Mouse (Mus musculus) 3134 (cell line): Measurements from ENCODE around the gene Tex19.1.
"Not testable (repeated sequence)": the region's sequence is repeated elsewhere in the genome, so short reads cannot be mapped to it uniquely, and the experiment has no call there.

Experiments used
- DNase-seq: peaks from one replicate; pipeline ENCODE4 v3.0.0-alpha.2; 2011; ENCODE audit warnings: low spot score; ENCODE audit not compliant: insufficient read length; ENCODE audit errors: extremely low read depth

Gene Tex19.1

DNA sequence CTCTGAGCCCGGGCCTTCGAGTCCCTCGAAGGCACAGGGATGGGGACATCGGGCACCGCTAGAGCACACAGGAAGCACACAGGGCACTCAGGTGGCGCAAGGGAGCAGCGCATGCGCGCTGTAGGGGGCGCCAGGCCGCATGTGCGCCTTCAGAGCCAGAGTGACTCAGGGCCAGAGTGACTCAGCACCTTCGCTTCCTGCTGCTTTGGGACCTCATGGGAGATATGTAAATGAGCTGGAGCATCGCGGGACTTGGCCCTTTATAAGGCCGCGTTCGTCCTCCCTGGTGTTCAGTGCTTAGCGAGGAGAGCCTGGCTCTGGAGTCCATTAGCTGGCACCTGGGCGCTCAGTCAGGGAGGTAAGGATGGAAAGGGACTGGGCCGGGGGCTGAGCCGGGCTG is at the start of gene Tex19.1:
Gene Tex19.1 (plus strand): TSS at position 279 of the 400 bp plus-strand sequence.
- no peak for DNase-seq

DNA sequence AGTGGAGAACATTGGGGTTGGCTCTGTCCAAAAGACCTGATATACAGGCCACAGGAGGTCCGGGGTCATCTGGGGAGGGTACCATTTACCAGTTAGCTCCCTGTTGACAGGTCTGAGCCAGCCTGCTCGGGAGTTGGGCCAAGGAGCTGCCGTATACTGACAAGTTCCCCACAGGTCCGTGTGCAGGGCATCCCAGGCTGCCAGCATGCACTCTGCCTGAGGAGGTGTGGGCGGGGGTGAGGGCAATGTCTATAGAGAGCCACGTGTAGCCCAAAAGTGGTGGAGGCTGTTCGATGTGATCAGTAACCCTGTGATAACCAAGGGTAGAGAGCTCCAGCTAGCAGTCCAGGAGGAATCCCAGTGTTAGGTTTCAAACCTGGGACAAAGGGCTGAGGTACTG is 46.2 kb upstream of the Tex19.1 start:
- DNase-seq: no peak

DNA sequence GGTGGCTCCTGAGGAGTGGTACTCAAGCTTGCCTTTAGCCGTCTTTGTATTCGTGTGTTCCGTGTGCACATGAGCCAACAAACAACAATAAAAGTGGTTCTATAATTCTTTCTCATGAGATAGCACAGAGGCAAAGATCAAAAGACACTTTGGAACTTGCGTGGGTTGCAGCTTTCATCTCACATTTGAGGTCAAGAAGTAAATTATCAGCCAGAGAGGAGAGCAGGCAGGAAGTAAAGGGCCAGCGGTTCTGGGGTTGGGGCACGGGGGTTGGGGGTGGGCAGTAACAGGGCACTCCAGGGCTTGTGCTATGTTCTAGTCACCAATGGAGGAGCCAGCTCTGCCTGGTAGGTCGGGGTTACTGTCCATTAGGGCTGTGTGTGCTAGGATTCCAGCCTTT is 45.3 kb upstream of the Tex19.1 start:
- DNase-seq: no peak

DNA sequence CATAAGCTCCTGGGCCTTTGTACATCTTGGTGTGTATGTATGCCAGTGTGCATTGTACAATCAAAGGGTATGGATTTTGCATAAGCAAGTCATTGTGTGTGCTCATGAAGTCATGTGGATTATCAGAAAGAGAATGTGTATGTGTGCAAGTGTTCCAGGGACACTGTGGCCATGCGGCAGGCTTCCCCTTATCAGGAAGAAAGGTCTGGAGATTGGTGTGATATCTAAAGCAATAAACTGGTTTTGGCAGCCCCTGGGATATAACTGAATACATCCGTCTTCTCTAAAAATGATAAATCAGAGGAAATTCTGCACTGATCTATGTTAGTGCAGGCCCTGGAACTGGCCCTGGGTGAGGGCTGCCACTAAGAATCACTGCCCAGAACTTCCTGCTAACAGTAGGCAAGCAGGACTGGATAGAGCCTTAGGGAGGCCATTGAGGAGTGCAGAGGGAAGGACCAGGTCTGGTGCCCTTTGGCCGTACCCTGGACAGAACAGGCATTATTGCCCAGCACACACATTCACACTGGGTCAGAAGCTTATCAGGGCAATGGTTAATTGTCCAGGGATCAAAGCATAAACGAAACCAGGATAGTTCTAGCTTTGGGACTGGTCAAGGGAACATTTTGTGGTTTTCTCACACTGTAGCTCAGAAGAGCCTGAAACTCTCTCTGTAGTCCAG is 44.7 kb upstream of the Tex19.1 start:
- no peak for DNase-seq

DNA sequence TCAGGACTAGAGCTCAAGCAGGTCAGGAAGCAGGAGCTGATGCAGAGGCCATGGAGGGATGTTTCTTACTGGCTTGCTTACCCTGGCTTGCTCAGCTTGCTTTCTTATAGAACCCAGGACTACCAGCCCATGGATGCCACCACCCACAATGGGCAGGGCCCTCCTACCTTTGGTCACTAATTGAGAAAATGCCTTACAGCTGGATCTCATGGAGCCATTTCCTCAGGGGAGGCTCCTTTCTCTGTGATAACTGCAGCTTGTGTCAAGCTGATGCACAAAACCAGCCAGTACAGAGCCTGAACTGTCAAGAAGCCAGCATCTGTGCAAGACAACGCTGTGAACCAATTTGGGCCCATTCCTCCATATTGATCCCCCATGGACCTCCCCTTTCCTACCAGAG is 38.7 kb upstream of the Tex19.1 start:
- DNase-seq: not testable (repeated sequence)

DNA sequence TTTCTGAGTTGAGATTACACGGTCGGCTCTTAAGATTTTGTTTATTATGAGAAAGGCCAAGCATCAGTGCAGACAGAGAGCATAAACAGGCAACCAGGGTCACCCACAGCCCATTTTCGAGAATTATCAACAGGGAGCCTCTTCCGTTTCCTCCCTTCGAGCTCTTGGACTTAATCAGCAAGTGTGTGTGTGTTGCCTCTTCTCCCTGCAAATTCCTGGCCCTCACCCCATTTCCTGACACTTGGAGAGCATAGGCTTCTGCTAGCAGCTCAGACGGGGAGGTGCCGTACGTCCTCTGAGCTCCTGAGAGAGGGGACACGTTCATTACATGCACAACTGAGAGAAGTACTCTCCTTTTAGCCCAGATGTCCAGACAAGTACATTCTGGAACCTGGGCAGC is 37.9 kb upstream of the Tex19.1 start:
- no peak for DNase-seq

DNA sequence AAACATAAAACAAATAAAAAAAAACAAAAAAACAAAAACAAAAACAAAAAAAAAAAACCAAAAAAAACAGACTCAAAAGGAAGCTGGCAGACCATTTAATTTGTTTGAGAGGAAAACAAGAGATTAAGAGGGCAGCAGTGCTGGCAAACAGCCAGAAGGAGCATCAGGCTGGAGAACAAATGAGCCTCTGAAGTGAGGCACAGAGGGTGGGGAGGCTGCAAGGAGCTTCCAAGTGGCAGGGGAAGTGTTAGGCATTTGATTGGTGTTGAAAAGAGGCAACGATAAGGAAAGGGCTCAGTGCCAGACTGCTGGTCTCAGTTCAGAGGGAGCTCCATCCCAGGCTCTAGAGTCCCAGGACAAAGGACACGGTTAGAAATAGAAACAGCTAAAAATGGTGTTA is 36.0 kb upstream of the Tex19.1 start:
- DNase-seq: no peak

DNA sequence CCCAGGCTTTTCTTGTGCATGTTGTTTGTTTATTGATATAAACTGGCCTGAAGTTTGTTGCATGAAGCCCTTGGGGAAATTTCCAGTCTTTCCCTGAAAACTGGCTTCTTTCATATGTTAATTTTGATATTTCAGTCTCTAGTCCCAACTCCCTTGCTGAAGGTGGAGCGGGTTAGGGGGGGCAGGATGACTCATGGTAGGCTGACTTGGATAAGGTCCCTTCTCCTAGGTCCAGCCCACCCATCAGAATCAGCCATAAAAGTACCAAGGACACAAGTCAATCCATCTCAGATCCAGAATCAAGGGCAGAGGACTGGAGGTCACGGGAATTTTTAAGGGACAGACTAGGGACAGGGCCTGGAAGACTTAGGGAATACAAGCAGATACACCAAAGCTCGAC is 34.9 kb upstream of the Tex19.1 start:
- DNase-seq: no peak

DNA sequence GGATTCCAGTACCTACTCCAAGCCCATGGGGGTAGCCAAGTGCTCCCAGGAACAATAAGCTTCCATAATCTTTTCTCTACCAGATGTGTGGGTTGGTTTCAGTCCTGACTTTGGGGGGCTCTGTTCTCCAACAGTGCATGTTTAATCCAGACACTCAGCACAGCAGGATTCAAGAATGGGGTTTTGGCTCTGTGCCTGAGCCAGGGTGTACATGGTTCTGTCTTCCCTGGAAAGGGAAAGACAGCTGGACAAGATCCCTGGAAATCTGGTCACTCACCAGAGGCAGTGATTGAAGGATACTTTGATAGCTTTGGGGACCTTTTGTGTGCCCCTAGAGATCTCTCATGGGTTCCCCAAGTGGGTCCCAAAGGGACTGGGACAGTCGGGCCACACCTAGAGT is 34.3 kb upstream of the Tex19.1 start:
- no peak for DNase-seq

DNA sequence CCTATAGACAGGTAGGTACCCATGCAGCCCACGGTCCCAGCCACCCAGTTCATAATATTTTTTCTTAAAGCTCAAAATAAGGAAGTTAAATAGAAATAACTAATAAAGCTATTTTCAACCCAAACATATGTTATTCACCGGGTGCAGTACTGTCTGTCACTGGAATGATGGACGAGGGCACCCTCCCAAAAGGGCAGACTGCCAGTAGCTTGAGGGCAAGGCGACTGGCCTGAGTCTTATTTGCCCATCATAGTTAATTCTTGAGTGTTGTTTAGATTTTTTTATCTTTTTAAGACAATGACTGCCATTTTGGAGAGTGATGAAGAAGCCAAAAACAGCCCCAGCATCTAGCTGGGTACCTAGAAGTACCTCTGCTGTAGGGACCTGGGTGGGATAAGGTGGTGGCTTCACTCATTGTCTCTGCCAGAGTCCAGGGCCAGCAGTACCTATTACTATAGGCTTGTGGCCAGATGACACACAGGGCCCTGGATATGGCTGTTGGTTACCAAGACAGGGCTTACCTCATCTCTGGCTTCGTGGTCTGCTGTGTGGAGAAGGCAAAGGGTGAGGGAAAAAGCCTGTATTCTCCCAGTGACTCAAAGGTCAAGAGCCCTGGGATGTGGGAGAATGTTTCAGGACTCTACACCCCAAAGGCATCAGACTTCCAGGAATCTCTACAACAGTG is 33.7 kb upstream of the Tex19.1 start:
- peak; percentile 66 for DNase-seq

DNA sequence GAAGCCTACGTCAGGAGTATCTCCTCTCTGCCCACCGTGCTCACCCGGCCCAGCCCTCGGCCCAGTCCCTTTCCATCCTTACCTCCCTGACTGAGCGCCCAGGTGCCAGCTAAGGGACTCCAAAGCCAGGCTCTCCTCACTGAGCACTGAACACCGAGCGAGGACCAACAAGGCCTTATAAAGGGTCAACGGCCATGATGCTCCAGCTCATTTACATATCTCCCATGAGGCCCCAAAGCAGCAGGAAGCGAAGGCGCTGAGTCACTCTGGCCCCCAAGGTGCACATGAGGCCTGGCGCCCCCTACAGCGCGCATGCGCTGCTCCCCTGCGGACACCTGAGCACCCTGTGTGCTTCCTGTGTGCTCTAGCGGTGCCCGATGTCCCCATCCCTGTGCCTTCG is 27.8 kb upstream of the Tex19.1 start:
- DNase-seq: no peak

DNA sequence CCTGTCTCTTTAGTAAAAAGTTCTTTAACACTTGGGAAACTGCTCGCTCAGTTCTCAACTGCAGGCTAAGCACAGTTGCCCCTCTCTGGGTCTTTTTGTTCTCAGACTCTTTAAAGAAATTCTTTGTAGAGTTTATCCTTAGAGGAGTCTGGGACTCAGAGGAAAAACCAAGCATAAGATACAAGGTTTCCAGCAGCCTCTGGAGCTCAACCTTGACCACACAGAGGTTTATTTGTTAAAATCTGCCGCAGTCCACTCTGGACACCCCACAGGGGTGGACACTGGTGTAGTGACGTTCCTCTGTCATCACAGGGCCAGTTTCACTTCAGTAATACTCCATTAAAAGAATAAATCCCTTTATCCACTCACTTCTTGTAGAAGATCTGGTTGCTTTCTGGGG is 27.4 kb upstream of the Tex19.1 start, which contains the start of gene Tex19.2:
Gene Tex19.2 (minus strand): TSS at position 101 of the 400 bp plus-strand sequence.
- no peak for DNase-seq

DNA sequence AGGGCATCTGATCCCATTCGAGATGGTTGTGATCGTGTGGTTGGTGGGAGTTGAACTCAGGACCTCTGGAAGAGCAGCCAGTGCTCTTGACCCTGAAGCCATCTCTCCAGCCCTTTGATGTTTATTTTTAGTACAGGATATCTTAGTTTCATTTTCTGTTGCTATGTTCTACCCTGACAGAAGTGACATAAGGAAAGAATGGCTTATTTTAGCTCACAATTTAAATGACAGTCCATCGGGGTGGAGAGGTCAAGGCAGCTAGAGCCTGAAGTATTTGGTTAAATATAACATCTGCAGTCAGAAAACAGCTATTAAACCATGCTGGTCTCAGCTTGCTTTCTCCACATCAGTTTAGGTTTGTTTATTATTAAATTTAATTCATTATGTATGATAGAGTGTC is 24.8 kb upstream of the Tex19.1 start:
- DNase-seq: no peak

DNA sequence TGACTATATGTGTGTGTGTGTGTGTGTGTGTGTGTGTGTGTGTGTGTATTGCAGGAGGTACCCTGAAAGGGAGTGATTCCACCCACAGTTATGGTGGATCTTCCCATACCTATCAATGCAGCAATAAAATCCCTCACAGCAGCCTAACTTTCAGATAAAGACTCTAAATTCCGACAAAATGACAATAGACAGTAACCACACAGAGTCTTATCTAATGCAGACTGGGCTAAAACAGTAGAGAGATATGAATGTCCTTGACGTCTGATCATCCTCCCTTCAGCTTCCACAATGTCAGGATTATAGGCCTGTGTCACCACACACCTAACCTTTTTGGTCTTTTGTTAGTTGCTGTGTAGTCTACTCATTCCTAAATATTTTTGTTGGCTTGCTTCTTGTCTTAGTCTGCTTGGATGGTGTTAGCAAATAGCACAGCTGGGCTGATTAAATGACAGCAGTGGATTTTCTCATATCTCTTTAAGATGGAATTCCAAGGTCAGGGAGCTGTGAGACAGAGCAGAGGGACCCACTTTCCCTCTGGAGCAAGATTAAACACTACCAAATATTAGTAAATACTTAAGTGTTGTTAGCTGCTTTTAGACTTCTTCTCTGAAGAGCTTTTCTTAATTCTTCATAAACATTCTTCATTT is 23.8 kb upstream of the Tex19.1 start:
- DNase-seq: no peak

DNA sequence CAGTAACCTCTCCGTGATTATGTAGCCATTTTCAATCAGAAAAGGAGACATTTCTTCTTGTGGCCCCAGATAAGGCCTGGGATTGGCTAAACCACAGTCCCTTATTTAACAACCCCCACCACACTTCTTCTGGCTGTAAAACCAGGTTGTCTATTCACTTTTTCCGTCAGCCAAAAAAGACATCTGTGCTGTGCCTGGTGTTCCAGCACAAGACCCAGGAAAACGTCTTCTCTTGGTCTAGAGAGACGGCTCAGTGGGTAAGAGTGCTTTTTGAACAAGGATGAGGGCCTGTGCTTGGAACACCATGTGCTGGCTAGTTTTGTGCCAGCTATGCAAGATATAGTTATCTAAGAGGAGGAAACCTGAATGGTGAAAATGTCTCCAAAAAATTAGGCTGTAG is 22.5 kb upstream of the Tex19.1 start:
- DNase-seq: no peak

DNA sequence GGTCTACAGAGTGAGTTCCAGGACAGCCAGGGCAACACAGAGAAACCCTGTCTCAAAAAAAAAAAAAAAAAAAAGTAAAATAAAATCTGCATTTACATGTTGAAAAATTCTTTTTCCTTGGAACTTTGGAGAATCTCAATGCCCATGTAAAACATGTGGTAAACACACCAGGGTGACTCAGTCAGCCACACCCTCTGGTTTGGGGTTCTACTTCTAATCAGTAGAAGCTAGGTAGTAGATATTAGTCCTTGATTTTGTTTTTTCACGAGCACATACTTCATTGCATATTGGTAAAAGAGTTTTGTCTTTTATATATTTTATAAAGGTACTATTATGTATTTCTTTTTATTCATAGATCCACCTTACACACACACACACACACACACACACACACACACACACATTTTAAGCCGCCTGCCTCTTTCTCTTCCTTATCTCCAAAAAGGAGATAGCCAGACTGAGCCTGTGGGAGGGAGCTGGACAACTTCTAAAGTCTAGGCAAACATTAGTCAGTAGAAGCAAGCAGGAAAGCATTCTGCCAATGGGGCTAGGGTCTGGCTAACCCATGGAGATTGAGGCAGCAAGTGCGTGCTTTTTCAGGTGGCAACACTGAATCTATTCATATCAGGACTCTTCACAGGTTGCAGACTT is 20.3 kb upstream of the Tex19.1 start:
- DNase-seq: no peak

DNA sequence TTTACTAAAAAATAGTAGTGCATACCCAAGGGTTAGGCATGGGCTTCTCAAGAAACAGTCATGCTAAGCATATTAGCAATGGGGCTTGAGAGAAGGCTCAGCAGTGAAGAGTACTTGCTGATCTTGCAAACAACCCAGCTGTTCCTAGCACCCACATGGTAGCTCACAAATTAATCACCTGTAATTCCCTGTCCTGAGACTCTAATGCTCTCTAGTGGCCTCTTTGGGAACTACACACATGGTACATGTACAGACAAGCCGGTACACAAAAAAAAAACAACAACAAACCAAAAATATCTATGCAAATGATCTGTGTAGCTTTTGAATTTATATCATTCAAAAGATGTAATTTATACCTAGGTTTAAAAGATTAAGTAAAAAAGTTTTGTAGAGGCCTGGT is 19.5 kb upstream of the Tex19.1 start:
- DNase-seq: no peak

DNA sequence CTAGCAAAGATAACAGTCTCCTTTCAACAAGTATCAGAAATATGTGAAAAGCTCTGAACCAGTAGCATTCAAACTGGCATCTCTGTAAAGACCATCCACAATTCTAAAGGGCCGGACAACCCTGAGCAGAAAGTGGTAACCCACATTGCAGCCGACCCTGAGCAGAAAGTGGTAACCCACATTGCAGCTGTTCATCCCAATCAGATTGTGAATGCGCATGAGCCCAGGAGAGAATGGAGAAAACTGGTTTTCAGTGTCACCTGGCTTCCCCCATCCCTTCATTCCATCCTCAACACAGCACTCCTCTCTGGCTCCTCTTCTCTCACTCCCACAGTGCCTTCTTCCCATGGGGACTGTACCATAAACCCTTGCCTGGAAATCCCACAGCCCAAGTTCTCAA is 18.5 kb upstream of the Tex19.1 start:
- no peak for DNase-seq

DNA sequence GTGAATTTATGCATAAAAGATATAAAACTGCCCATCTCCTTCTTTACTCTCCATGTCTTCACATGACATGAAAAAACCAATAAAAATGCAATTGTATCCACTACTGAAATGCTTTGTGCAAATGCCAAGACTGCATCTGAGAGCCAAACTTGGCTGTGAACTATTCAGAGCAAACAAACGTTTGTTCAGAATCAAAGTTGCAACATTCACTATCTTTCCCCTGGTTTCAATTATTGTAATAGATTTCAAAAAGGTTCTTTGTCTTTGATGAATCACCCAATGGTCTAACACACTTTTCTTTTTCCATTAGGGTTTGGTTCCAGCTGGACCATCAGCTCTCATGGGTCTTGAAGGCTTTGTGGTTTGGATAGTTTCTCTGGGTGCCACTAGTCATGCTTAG is 16.3 kb upstream of the Tex19.1 start:
- DNase-seq: peak; percentile 67

DNA sequence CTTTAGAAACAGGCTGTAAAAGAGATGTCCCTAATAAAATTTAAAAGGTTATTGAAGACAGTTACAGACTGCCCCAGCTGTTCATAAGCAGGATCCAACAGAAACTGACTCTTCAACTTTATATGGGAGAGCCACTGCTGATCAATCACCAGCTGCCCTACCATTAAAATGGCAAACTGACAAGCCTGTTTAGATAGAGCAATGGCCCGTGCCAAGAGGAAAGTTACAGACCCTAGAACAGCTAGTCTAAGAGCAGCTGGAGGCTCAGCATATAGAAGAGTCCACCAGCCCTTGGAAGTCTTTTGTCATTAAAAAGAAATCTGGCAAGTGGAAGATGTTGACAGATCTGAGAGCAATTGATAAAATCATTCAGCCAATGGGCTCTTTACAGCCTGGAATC is 11.3 kb upstream of the Tex19.1 start:
- DNase-seq: no peak

DNA sequence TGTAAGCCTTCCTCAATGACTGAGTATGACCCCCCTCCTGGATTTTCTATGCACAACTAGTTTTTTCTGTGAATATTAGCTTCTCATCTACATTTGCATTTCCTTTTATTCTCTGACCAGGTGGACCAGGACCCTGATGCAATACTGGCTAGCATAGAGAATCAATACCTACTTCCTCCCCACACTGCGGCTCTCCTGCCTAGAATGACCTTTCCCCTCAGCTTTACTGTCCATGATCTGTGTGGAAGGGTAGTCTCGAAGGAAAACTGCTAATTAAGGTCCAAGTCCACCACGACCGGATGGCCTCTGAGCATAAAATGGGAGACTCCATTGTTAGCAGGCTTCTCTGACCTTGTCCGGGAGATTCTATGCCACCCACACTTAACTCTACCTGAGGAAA is 8.3 kb upstream of the Tex19.1 start:
- no peak for DNase-seq

DNA sequence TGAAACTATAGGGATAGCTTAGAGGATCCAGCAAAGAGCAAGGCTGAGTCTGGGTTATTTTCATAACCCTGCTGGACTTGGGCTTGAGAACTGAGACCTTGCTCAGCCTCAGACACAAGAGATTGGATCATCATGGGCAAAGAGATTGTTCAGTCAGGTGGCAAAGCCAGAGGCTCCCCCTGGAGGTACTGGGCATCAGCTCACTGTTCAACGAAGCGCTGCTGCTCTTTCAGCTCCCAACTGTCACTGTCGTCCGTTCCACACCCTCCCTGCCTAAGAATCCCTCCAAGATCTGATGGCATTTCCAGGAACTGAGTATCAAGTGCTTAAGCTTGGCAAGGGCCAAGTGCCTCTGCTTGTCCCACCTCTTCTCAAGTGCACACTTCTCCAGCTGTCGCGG is 7.2 kb upstream of the Tex19.1 start:
- DNase-seq: no peak
